Mouse (Mus musculus) layer of hippocampus, postnatal 10 days (tissue): ENCODE results near the gene Gm37419. TPM values are rescaled to one million over a fixed set of nuclear protein-coding genes. Genes with fewer than 3 reads are reported as not detected.

Experiments
- DNase-seq, 2 experiments: peaks; one replicate each; pipeline ENCODE4 v3.0.0; 2021; ENCODE audit warnings: low spot score in 2 of 2
- total RNA-seq, 2 experiments: library from RNA; stranded (reverse); gene quantifications; 2 replicates each; pipeline ENCODE4 v1.2.3; 2021

Gm37419 gene
- total RNA-seq, 2 experiments from 2014 or later, result not detected

GRCm38 (mm10) chr16:23993351-23994321, 5.4 kb downstream of the Gm37419 start:
- no peak for DNase-seq

- DNase-seq, result no peak
Observed at GRCm38 (mm10) chr16:23996342-23996741, 8.1 kb downstream of the Gm37419 start.

GRCm38 (mm10) chr16:23997228-23997627, 8.9 kb downstream of the Gm37419 start:
- DNase-seq, result no peak

GRCm38 (mm10) chr16:23997912-23998311, 9.6 kb downstream of the Gm37419 start:
- DNase-seq, result no peak

- DNase-seq, result no peak
Observed at GRCm38 (mm10) chr16:24005928-24006327, 17.6 kb downstream of the Gm37419 start.

GRCm38 (mm10) chr16:24009891-24010290, 21.6 kb downstream of the Gm37419 start:
- DNase-seq, result no peak

GRCm38 (mm10) chr16:24011306-24011705, 23.0 kb downstream of the Gm37419 start:
- no peak for DNase-seq

GRCm38 (mm10) chr16:24012066-24012465, 23.8 kb downstream of the Gm37419 start:
- DNase-seq, result no peak

- no peak for DNase-seq
Observed at GRCm38 (mm10) chr16:24014378-24014777, 26.1 kb downstream of the Gm37419 start.

- no peak for DNase-seq
Observed at GRCm38 (mm10) chr16:24016273-24016672, 28.0 kb downstream of the Gm37419 start.

- no peak for DNase-seq
Observed at GRCm38 (mm10) chr16:24016742-24017141, 28.5 kb downstream of the Gm37419 start.

GRCm38 (mm10) chr16:24021722-24022121, 33.4 kb downstream of the Gm37419 start:
- no peak for DNase-seq

GRCm38 (mm10) chr16:24022605-24023004, 34.3 kb downstream of the Gm37419 start:
- DNase-seq, result no peak

GRCm38 (mm10) chr16:24025442-24025841, 37.2 kb downstream of the Gm37419 start:
- no peak for DNase-seq

GRCm38 (mm10) chr16:24029965-24030672, 41.8 kb downstream of the Gm37419 start:
- DNase-seq, result no peak

- DNase-seq, result no peak
Observed at GRCm38 (mm10) chr16:24033259-24033658, 45.0 kb downstream of the Gm37419 start.

- no peak for DNase-seq
Observed at GRCm38 (mm10) chr16:24034450-24034849, 46.2 kb downstream of the Gm37419 start.

GRCm38 (mm10) chr16:24035767-24036166, 47.5 kb downstream of the Gm37419 start:
- DNase-seq, result no peak

- DNase-seq, result no peak
Observed at GRCm38 (mm10) chr16:24036398-24036797, 48.1 kb downstream of the Gm37419 start.
